Mouse (Mus musculus) C2C12 (cell line): Measurements from ENCODE around the gene Btbd3. TPM values are rescaled to one million over a fixed set of nuclear protein-coding genes. Genes with fewer than 3 reads are reported as not detected.

ENCODE experiments used
- H3K27me3 ChIP-seq: one replicate; pipeline ENCODE4 v1.6.1; 2011; ENCODE audit not compliant: control insufficient read depth, insufficient read depth, insufficient read length
- H3K36me3 ChIP-seq: one replicate; pipeline ENCODE4 v1.6.1; 2011; ENCODE audit not compliant: control insufficient read depth, insufficient read depth
- H3K4me3 ChIP-seq: one replicate; pipeline ENCODE4 v1.5.1; 2011; ENCODE audit warnings: mild to moderate bottlenecking, control low read depth; ENCODE audit not compliant: poor library complexity, insufficient read depth, severe bottlenecking
- H3K79me2 ChIP-seq: one replicate; pipeline ENCODE4 v1.6.1; 2011; ENCODE audit not compliant: control insufficient read depth, insufficient read depth
- H3K79me3 ChIP-seq: one replicate; pipeline ENCODE4 v1.6.1; 2011; ENCODE audit warnings: low read depth, control low read depth
- H3ac ChIP-seq: one replicate; pipeline ENCODE3; 2011; ENCODE audit warnings: low read depth; ENCODE audit not compliant: control insufficient read depth, insufficient read length
- CEBPB ChIP-seq: IDR thresholded peaks from one replicate; pipeline ENCODE4 v1.6.1; 2011; ENCODE audit warnings: low read depth, mild to moderate bottlenecking, control low read depth, moderate library complexity
- CTCF ChIP-seq: IDR thresholded peaks from one replicate; pipeline ENCODE4 v1.5.1; 2011; ENCODE audit not compliant: control insufficient read depth, insufficient read depth, insufficient read length
- FOSL1 ChIP-seq: IDR thresholded peaks from one replicate; pipeline ENCODE4 v1.8.0; 2011; ENCODE audit warnings: mild to moderate bottlenecking, low read length; ENCODE audit not compliant: poor library complexity, insufficient read depth, severe bottlenecking
- MAX ChIP-seq: IDR thresholded peaks from one replicate; pipeline ENCODE4 v1.6.1; 2011; ENCODE audit warnings: mild to moderate bottlenecking, control low read depth
- MYOD1 ChIP-seq: IDR thresholded peaks from one replicate; pipeline ENCODE4 v1.6.1; 2011; ENCODE audit warnings: low read depth; ENCODE audit not compliant: control insufficient read depth, insufficient read length
- MYOG ChIP-seq: IDR thresholded peaks from one replicate; pipeline ENCODE4 v1.6.1; 2011; ENCODE audit not compliant: control insufficient read depth, insufficient read length; ENCODE audit errors: extremely low read depth
- USF1 ChIP-seq: IDR thresholded peaks from one replicate; pipeline ENCODE4 v1.6.1; 2011; ENCODE audit warnings: low read depth, mild to moderate bottlenecking, control low read depth, moderate library complexity
- polyA plus RNA-seq: library from polyadenylated mRNA; unstranded; fragments of >200 nt; fragmentation: generic; extraction: Trizol; gene quantifications from one replicate; pipeline ENCODE4 v1.2.1, GENCODE M21; 2012; ENCODE audit warnings: missing spikeins

The Btbd3 gene
- polyA plus RNA-seq, 1 experiment: 3.1 TPM

DNA sequence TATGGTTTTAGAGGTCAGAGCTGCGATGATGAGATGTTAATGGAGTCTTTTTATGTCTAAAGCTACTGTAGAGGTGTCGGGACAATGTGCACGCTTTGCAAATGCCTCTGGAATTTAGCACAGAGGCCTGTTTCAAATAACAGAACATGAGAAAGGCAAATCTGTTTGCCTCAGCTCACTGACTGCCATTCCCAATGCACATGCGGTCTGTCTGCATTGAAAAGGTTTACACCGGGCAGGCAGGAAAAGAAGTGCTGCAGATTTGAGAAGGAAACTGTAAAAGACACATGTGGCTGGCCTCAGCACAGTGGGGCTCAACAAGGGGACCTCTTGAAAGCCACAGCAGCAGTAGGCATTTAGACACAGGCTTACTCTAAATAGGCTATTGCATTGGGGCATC, 156.2 kb downstream of the Btbd3 start:
- TF ChIP-seq MYOD1 (no peak), MYOG (no peak), MAX (no peak), CEBPB (no peak), CTCF (no peak), USF1 (no peak), FOSL1 (no peak)
- Histone ChIP-seq H3K27me3 (no peaks in the 10 kb centered on the region), H3K4me3 (no peak overlapping the region), H3ac (no peak overlapping the region), H3K36me3 (no peaks in the 10 kb centered on the region), H3K79me3 (no peaks in the 10 kb centered on the region), H3K79me2 (no peaks in the 10 kb centered on the region)

DNA sequence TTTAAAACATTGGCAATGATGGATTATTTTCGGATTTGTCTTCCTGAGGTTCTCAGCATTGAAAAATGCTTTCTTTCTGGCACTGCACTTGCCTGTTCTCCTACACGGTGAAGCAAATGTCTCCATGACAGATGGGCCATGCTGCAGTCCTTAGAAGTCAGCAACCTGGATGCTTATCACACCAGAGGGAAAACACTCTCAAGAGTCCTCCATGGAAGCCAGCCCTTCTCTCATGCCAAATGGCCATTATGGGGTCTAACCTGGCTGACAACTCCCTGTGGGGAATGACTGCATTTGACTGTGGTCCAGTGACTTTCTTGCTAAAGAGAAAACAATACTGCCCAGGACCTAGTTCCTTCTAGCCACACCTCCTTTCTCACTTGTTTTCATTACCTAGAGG, 166.0 kb downstream of the Btbd3 start:
- H3K36me3 ChIP-seq: no peaks in the 10 kb centered on the region
- H3K79me2 ChIP-seq: no peaks in the 10 kb centered on the region
- no peak overlapping the region for H3K4me3 ChIP-seq
- H3K27me3 ChIP-seq: no peaks in the 10 kb centered on the region
- H3ac ChIP-seq: no peak overlapping the region
- H3K79me3 ChIP-seq: no peaks in the 10 kb centered on the region
- TF ChIP-seq CEBPB (no peak), MYOG (no peak), USF1 (no peak), MAX (no peak), FOSL1 (no peak), MYOD1 (no peak), CTCF (no peak)

DNA sequence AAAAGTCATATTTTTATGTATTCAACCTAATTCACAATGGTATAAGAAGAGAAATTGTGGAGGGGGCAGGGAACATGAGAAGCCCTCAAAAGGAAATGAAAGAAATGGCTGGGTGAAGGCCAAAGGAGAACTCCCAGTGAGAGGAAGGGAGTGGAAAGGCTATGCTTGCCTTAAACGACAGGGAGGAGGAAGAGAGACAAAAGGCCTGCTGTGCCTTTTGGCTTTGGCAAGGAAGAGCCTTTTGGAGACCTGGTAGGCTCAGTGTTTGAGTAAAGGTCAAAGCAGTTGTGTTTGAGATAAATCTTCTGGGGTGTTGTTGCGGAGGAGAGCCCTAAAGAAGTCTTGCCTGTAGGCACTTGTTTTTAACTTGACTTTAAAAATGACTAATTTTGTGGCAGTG, 175.6 kb downstream of the Btbd3 start:
- no peaks in the 10 kb centered on the region for H3K79me3 ChIP-seq
- no peaks in the 10 kb centered on the region for H3K27me3 ChIP-seq
- no peak overlapping the region for H3ac ChIP-seq
- no peak overlapping the region for H3K4me3 ChIP-seq
- H3K36me3 ChIP-seq: no peaks in the 10 kb centered on the region
- TF ChIP-seq FOSL1 (no peak), CTCF (no peak), MAX (no peak), USF1 (no peak), MYOD1 (no peak), CEBPB (no peak), MYOG (no peak)
- no peaks in the 10 kb centered on the region for H3K79me2 ChIP-seq

DNA sequence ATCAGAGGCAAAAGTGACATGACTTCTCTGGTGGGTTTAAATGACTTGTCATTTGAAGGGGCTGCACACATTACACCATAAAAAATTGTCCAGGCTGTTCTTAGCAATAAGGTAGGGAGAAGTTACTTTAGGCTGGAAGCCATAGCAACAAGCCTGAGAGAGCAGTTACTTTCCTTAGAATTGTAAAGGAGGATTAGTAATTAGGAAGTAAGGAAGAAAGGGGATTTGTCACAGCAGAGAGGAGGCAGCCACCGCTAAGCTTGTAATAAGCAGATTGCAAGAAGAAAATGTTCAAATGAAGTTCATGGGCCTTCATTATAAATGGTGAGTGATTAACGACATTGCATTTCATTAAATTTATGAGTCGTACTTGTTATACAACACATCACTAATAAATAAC, 190.1 kb downstream of the Btbd3 start:
- TF ChIP-seq MYOD1 (no peak), MYOG (no peak), CTCF (no peak), FOSL1 (no peak), CEBPB (no peak), USF1 (no peak), MAX (no peak)
- Histone ChIP-seq H3K36me3 (no peaks in the 10 kb centered on the region), H3K79me2 (no peaks in the 10 kb centered on the region), H3ac (no peak overlapping the region), H3K79me3 (no peaks in the 10 kb centered on the region), H3K4me3 (no peak overlapping the region), H3K27me3 (no peaks in the 10 kb centered on the region)

DNA sequence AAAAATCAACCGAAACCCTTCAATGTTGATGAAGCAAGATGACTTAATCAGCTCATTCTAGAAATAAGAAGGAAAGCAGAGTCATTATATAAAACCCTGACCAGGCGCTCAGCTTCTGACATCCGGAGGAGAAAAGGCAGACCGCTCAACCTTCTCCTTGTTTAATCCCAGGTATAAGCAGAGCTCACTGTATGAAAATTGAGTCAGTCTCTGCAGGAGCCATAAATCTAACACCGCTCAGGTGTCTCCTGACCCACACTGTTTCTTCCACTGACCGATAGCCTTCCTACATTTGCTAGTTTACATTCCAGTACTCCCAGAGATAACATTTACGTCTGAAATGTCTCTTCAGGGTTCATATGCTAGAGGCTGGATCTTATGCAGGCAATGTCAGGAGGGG, 190.6 kb downstream of the Btbd3 start:
- Histone ChIP-seq H3K36me3 (no peaks in the 10 kb centered on the region), H3K27me3 (no peaks in the 10 kb centered on the region), H3K79me2 (no peaks in the 10 kb centered on the region), H3K79me3 (no peaks in the 10 kb centered on the region), H3K4me3 (no peak overlapping the region), H3ac (no peak overlapping the region)
- no peak for TF ChIP-seq CEBPB
- TF ChIP-seq CTCF: no peak
- no peak for TF ChIP-seq FOSL1

DNA sequence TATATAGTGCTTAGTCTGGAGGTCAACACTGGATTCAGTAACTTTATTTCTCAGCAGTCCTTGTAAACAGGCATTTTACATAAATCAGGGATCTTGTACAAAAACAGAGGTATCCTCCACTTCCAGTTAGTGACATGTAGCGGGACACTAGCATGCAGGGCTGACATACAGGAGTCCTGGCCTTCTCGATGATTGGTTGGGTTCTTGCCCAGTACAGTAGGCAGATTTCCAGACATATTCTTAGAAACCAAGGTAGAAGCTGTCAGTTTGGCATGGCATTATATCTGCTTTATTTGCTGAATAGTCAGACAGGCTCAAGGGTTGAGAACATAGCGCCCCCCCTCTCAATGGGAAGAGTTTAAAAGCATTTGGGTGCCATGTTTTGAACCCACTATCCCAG, 191.3 kb downstream of the Btbd3 start:
- no peak overlapping the region for H3ac ChIP-seq
- no peaks in the 10 kb centered on the region for H3K79me3 ChIP-seq
- no peak overlapping the region for H3K4me3 ChIP-seq
- no peaks in the 10 kb centered on the region for H3K27me3 ChIP-seq
- TF ChIP-seq CEBPB (no peak), CTCF (no peak), FOSL1 (no peak), MAX (no peak), MYOG (no peak), USF1 (no peak), MYOD1 (no peak)
- H3K36me3 ChIP-seq: no peaks in the 10 kb centered on the region
- H3K79me2 ChIP-seq: no peaks in the 10 kb centered on the region
